Mouse (Mus musculus) kidney, adult 2 months (tissue): ENCODE data around the gene Mknk1.

Experiments used
- CTCF ChIP-seq: fragments of 200-500 bp; conservative IDR thresholded peaks from 2 replicates; pipeline ENCODE4 v1.5.1; 2011; ENCODE audit warnings: low read depth, mild to moderate bottlenecking, control low read depth, low read length, moderate library complexity, mixed read lengths; ENCODE audit not compliant: insufficient read depth, insufficient read length
- POLR2A ChIP-seq: fragments of 200-500 bp; IDR thresholded peaks from one replicate; pipeline ENCODE4 v1.6.1; 2011; ENCODE audit warnings: low read depth, low read length, control low read depth

DNA sequence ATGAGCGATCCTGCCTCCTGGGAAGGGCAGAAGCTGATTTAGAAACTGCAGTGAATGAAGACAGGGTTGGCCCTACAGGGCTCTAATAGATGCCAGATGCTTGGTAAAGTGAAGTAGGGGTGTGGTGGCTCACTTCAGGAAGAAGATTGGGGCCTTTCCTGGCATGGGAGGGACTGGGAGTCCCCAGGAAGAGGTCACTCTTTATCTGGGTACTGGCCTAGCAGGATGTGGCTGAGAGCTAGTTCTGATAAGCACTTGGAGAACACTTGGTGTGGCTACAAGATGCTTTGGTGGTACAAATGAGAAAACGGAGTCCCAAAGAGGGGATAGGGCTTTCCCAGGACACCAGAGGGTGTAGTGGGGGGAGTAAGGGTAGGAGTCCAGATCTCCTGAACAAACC, 14.8 kb upstream of the Mknk1 start:
- no peak for TF ChIP-seq CTCF
- TF ChIP-seq POLR2A, result no peak
